Mouse (Mus musculus): ENCODE data around the gene Gsg1l.

DNA sequence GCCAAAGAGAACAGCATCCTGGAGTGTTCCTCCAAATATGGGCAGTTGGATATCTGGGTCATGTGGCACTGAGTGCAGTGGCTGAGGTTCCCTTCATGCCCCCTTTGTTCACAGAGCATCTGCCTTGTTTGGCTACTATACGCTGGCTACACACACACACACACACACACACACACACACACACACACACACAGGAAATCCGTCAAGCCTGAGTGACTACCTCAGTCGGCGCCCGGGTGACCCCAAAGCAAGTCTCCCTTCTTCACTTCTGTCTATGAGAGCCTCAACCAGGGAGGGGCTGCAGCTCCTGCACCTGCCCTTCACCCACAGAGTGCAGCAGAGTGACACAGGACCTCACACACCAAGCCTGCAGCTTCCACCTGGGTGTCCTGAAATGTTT, 161.4 kb downstream of the Gsg1l start:
- TF ChIP-seq POLR2A (IDR thresholded peaks at IDR 0.05; ENCODE audit: borderline replicate concordance, control insufficient read depth, low read depth, low read length) (no peak), CTCF (IDR thresholded peaks at IDR 0.05; ENCODE audit: control insufficient read depth, insufficient read depth, low read length) (no peak)
